Mouse (Mus musculus) layer of hippocampus, adult 11-12 months (tissue): ENCODE data around the gene Prrc2c.
"Not testable (repeated sequence)": the region's sequence is repeated elsewhere in the genome, so short reads cannot be mapped to it uniquely, and the experiment has no call there.

Experiments
- DNase-seq: peaks from one replicate; pipeline ENCODE4 v3.0.0; 2022; ENCODE audit warnings: low spot score

Prrc2c gene

DNA sequence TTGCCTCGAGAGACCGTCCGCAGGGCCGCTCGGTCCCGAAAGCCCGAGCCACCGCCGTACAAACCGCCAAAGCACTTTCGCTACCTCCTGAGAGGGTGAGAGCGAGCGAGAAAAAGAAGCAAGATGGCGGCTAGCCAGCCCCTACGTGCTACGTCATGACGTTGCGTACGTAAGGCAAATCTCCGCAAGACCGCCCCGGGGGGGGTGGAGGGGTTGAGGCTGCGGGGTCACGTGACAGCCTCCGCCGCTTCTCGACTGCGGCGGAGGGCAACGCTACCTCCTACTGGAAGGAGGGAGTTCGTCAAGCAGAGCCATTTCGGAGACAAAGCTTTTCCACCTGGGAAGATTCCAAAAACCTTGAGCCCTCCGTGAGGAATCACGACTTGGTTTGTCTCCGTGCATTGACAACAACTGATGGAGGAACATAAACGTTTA, at the start of gene Prrc2c:
TSS of gene Prrc2c (minus strand) at position 156 of the 435 bp plus-strand sequence.
- peak; percentile 100 for DNase-seq

DNA sequence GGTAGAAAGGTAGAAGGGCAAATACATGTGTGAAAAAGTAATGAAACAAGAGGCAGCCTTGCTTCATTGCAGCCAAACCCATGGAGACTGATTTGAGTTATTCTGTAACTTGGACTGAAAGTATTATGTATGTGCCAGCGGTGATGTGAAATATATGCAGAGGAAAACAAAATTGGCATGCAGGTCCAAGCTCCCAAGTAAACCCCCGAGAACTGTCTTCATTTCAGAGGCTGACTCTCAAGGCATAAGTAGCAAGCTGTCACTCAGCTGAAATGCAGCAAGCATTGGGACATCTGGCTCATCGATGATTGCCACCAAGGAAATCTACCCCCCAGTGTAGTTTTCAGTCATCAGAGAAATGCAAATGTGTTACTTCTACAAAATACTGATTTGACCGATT, 44.9 kb upstream of the Prrc2c start:
- DNase-seq, result no peak

DNA sequence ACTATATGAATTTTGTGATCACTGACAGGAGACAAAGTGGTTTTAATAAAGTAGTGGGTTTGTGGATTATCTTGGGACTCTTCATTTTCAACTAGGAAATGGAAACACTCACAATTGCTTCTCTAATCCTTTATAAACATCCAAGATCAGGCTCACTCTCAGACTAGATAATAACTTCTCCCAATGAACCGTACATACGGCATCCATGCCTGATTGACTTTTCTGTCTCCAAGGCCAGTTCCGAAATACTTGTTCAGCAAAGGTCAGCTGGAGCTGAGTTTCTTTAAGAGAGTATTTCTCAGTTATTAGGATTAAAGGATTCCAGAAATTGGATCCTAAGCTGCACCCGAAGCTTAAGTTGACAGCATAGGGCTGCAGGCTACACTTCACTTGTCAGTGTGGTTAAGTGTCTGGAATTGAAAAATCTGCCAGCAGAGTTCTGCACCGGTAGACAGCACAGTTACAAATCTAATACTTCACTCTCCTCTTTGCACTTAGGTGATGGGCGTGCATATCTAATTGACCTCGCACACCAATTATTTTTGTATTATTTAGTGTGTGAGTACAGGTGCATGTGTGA, 43.4 kb upstream of the Prrc2c start:
- DNase-seq, result no peak

DNA sequence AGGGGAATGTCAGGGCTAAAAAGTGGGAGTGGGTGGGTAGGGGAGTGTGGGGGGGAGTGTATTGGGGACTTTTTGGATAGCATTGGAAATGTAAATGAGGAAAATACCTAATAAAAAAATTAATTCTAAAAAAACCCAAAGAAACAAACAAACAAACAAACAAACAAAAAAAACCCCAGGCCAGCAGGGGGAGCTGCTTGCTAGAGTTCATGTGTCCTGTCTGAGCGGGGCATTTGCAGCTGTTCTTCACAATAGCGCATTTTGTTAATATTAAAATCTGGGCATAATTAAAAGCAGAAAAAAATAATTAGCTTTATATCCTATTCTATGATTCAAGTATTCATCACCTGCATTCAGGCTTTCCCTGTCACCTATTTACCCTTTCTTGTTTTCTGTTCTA, 40.7 kb upstream of the Prrc2c start:
- not testable (repeated sequence) for DNase-seq

DNA sequence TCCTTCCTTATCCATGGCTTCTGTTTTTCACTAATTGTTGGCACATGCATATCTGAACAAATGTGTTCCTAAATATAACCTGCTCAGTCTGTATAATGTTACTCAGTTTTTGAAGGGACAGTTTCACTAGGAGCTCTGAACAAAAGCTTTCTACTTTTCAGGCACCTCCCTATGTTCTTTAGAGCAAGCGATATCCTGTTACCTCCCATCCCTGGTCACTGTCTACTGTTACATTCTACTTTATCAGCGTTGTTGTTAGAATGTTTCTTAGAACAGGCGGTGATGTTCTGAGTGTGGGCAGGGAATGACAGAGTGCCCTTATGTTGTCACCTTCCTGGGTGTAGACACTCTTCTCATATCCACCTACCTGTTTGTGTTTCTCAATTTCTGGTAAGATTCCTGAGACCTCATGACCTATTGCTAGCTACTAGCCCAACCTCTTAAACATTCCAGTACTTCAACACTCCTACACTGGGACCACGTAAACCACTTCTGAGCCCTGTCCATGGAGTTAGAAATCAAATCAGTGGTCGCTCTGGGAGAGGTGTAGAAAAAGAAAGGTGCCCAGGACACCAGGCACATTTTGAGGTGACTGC, 37.7 kb upstream of the Prrc2c start:
- DNase-seq, result no peak

DNA sequence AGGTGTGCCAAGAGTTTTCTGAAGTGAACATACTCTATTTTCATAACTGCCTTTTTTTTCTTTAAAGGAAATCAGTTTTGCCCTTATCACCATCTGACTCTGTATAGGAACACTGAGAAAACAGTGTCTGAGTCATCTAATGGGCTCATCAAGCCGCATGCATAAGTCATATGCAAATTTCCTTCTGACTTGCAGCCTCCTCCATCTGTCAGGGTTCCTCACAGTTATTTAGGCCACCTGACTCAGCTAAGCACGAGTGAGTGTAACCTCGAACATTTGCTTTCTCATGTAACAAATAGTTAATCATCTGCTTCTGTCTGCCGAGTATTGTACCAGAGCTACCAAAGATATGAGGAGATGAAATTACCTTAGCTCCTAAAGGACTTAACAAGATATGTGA, 33.3 kb upstream of the Prrc2c start:
- DNase-seq, result no peak

DNA sequence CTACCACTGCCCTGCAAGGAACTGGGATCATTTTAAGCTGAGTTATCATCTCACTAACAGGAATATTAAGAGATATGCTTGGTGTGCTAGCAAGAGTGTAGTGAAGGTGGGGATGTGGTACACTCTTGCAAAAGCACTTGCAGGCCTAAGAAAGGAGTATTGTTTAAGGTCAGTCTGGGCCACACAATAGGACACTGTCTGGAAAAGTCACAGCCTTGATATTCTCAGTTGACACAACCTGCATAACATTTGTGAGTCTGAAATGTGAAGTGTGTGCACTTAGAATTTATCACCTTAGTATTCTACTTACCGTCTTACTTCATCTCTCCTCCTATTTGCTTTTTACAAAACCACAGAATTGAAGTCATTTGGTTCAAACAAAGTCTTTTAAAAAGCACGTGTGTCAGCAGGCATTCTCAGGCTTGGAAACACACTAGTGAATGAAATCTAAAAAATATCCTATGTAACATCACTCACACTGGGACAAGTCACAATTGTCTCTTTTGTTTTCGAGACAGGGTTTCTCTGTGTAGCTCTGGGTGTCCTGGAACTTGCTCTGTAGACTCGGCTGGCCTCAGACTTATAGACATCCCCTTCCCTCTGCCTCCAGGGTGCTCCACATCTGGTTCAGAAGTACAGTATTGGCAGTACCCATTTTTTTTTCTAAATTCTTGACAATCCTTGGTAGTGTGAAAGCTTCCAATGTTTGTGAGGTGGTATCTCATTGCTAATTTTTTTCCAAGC, 31.4 kb upstream of the Prrc2c start:
- no peak for DNase-seq

DNA sequence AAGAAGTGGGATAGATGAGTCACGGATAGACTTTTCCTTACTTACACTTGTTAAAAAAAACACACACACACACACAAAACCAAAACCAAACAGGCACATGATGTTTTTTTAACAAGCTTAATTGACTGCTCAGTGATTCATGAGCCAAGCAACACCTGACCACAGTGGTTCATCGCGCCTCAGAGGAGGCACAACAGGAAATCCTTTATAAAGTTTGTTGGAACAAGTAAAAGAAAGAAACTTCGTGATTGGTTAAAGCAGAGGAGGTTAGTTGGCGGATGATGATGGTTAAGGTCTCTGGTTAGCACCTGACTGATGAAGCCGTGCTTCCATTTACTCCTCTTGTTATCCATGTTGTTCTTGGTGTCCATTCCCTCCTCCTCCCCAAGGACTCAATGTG, 11.7 kb upstream of the Prrc2c start:
- DNase-seq, result no peak

DNA sequence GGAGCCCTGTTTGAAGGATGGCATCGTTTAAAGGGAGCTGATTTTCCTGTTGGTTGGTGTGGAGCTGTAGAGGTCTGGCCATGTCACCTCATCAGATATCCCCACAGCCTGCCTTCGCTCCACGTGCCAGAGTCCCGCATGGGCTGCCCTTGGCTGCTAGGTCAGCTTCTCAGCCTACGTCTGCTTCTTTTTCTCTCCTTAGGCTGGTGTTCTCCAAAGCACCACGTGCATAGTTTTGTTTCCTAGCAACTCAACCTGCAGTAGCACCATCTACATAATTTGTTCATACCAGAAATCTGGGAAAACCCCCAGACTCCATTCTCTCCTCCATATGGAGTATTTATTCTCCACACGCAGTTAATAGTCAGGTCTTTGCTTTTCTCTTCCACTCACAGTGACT, 9.3 kb upstream of the Prrc2c start:
- no peak for DNase-seq

DNA sequence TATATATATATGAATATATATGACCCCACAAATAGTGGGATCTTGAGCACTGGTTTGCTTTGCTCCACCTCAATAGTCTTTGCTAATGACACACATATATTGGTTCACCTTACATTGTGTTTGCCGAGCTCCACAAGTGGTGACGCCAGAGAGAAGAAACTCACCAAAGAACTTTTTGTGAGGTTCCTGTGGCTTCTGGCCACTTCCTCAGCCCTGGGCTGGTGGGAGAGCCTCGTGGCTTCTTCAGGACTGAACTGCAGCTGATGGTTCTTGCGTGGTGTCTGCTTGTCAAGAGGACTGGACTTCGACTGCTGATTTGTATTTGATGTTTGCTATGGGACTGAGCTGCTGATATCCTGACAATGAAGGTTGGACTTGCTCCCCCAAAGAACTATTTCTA, 8.4 kb upstream of the Prrc2c start:
- no peak for DNase-seq

DNA sequence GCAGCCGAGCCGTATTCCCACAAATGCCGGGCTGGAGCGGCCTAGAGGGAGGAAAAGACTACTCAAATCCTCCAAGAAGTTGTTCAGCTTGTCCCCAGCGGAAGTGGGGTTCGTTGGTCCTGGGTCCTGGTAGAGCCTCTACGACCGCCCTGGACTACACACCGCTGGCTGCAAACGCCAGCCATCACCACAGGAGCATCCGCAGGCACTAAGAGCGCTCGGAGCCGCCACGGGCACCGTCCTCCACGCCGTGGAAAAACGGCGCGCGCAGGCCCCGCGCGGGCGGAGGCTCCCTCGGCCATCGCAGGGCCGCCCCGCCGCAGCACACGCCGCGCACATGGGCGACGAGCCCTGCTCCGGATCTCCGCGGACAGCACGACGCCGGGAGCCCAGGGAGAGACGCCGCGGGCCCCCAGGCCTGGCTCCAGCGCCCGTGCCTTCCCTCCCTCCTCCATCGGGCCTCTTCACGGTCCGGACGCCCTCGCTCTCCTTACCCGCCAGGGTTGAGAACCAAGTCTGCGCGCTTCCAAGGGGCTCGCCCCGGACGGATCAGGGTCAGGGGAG, 443 bp downstream of the Prrc2c start:
- DNase-seq, result no peak

DNA sequence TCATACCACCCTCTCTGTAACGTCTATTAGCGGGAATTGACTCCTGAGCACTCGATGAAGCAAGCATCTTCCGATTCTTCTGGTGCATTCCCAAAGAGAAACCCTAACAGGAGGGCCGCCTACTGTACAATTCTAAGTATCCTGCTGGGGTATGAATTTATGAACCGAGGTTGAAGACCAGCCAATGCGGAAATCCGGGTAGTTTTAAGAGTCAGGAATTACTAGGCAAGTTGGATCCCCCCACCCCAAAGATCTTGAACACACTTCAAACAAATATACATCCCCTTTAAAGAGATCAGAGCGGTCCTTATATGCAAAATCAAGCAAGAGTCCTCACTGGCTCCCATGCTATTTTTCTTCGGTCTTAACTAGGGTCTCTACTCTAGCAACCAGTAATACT, 950 bp downstream of the Prrc2c start:
- DNase-seq, result peak; percentile 18

DNA sequence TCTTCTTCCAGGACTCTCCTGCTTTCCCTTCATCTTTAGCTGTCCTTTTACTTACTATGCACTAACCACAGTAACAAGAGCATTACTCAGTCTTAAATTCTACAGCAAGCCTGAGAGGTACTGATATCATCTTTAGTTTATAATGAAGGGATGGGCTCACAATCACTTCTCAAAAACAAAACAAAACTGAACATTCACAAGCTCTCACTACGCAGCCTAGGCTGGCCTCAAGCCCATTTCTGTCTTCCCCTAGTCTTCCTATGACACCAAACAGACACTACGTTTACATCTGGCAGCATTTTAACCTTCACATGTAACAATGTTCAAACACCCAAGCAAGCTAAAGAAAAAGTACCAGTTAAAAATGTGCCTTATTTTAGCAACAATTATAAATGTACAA, 1.9 kb downstream of the Prrc2c start:
- no peak for DNase-seq

DNA sequence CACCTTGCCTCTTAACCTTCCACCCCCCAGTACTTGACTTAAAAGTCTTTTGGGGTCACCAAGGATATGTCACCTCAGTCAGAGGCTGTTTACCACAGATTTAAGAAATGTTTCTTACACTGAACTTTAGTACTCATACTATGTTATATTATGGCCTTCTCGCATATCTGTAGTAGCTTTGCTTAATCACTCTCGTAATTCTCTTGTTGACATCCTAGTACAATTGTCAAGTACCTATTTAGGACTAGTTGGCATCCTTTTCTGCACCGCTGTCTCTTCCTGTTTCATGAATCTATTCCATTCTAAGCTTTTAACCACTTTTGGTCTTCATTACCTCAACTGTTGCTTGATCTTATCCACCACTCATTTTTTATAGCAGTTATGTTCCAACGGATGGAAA, 5.3 kb downstream of the Prrc2c start:
- DNase-seq, result no peak

DNA sequence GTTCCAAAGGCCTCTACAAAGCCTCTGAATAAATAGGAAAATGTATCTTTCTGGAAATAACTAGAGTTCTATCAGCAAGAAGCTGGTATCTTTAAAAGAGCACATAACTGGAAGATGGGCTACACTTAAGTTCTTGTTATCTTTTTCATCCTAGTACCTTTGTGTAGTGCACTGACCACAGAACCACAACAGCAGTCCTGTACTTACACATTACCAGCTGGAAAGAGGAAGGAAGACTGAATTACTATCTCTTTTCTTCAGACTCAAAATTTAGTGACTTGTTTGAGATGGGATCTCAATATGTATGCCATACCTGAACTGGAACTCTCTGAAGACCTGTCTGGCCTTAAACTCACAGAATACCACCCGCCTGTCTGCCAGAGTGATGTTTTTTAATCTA, 6.1 kb downstream of the Prrc2c start:
- DNase-seq, result no peak

DNA sequence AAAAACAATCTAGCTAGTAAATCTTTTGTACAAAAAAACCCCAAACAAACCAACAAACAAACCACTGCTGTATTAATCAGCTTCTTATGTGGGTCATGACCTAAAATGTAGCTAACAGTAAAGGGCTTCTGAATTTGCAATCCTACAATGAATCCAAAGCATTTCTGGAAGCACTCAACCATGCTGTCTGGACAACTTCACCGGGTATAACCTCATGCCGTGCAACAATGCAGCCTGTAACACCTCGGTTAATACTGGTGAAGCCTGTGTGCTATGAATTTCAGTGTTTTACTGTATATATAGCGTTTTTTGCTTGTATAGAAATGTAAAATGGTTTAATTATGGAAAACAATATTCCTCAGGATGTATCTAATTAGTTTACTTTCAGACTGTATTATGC, 8.3 kb downstream of the Prrc2c start:
- no peak for DNase-seq

DNA sequence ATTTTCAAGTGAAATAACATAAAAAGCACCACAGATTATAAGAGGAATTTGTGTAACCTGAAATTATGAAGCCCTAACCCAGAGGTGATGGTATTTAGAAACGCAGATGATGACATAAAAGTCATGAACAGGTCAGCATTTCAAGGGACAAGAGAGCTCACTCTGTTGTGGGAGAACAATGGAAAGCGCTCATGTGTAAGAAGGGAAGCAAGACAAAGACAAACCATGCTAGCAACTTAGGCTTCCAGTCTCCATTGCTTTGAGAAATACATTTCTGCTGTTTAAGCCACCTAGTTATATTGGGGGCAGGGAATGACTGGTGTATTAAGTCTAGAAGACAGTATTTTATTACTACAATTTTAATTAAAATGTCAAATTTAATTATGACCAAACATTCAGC, 10.9 kb downstream of the Prrc2c start:
- DNase-seq, result no peak

DNA sequence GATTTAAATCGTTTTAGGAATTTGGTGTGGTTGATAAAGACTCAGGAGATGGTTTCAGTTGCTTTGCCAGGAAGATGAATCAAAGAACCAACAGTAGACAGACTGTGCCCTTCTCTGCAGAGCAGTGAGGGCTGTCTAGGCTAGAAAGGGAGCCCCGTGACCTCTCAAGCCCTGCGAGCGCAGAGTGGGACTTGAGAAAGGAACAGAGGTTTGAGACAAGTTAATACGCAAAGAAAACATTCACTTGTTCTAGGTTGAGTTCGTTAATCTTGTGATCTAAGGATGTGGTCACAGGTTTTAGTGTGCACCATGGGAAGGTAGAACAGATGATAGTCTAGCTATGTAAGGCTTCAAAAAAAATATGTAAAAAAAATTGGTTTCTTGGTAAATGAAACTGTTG, 12.4 kb downstream of the Prrc2c start:
- DNase-seq, result no peak

DNA sequence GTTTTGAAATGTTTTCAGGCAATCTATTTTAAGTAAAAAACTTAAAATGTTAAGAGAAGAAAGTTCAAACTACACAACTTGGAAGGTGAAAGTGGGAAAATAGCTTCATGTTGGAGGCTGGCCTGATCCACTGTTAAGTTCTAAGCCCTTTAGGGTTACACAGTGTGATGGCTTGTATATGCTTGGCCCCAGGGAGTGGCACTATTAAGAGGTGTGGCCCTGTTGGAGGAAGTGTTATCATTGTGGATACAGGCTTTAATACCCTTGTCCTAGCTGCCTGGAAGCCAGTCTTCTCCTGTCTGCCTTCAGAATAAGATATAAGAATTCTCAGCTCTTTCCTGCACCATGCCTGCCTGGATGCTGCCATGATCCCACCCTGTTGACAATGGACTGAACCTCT, 16.7 kb downstream of the Prrc2c start:
- DNase-seq, result no peak

DNA sequence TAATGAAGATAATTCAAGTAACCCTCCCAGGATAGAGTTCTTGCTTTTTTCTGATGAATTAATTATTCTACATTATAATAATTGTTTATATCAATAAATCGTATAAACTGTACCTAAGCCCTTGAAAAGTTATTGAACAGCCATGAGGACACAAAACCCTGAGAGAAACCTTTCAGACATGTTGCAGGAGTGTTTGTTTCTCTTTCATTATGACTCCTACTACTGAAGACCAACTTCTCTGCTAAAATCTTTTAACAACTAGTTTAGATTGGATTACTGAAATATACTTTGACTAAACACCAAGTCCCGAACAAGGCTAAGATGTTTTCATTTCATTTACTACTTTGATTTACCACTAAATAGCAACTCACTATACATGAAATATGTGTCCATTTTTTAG, 19.7 kb downstream of the Prrc2c start:
- no peak for DNase-seq

DNA sequence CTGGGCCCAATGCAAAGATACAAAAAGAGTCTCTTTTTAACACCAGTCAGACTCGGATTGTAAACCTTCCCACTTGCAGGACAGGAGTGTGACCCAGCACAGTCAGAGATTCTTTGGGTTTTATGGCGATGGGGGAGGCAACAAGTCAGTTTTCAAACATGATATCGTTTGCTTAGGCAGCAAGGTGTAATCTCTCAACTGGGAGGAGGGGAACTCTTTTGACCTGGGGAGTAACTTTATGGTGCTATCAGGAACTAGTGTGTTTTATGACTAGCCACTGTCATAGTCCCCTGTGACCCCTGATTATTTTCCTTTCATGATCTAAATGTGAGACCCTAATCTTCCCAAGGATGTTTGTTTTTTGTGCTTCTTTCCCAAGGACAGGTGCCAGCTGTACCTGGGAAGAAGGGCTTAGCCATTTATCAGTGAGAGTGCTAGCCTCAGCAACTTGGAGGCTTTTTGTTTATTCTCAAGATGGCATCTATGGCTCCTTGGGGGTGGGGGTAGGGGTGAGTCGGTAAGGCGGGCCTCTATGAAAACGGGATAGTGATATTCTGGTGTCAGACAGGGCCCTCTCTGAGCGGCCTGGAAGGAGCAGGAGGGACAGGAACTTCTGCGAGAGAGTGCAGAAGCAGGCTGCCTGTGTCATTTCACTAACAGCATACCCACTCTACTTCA, 39.8 kb downstream of the Prrc2c start:
- DNase-seq, result no peak

DNA sequence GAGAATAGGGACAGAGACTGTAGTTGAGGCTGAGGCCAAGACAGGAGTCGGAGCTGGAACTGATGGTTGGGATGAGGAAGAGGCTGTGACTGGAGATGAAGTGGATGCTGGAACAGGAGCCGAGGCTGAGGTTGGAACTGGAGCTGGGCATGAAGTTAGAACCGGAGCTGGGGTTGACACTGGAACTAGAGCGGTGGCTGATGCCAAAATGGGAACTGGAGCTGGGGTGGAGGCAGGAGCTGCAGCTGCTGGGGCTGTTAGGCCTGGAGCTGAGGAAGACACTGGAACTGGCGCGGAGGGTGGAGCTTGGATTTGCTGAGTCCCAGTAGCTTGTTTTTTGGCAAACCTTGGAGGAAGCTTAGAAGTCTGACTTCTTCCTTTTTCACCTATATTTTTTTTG, 42.5 kb downstream of the Prrc2c start:
- no peak for DNase-seq

DNA sequence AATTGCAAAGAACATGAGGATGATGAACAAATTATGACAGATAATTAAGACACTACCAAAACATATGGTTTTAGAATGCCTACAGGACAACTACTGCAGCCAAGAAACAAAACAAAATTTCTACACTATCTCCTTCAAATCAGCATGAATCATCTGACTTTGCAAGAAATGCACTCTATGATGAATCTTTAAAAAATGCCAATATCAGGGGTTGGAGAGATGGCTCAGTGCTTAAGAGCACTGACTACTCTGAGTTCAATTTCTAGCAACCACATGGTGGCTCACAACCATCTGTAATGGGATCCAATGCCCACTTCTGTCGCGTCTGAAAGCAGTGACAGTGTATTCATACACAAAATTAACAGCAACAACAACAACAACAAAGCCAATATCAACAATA, 46.6 kb downstream of the Prrc2c start:
- DNase-seq, result no peak
